Mouse (Mus musculus) left cerebral cortex, adult 9 months (tissue): ENCODE data around the gene Gipc1.

ENCODE experiments used
- DNase-seq, 2 experiments: peaks; one replicate each; pipeline ENCODE4 v3.0.0; 2022; ENCODE audit warnings: low spot score in 2 of 2

Gipc1 gene

GRCm38 (mm10) chr8:83652030-83652743 is at the start of gene Gipc1:
Gipc1 (plus strand) TSS chr8:83652677.
- DNase-seq, result peak; percentile 94 to 97

GRCm38 (mm10) chr8:83607661-83608397 is 44.6 kb upstream of the Gipc1 start, which contains the start of the genes Tecr and Dnajb1:
Tecr (minus strand) TSS chr8:83607971.
Dnajb1 (plus strand) TSS chr8:83608193.
- peak; percentile 99 for DNase-seq

- DNase-seq, result peak in 1 of 2 experiments; percentile 75
These were observed 44.1 kb upstream of the Gipc1 start for GRCm38 (mm10) chr8:83608398-83608829.

GRCm38 (mm10) chr8:83609086-83609485 is 43.4 kb upstream of the Gipc1 start:
- no peak for DNase-seq

GRCm38 (mm10) chr8:83609547-83610180 is 42.8 kb upstream of the Gipc1 start:
- DNase-seq, result no peak

GRCm38 (mm10) chr8:83611921-83612320 is 40.6 kb upstream of the Gipc1 start:
- no peak for DNase-seq

- no peak for DNase-seq
These were observed 38.8 kb upstream of the Gipc1 start for GRCm38 (mm10) chr8:83613695-83614094.

GRCm38 (mm10) chr8:83616625-83617024 is 35.9 kb upstream of the Gipc1 start:
- DNase-seq, result no peak

- peak in 1 of 2 experiments; percentile 56 for DNase-seq
These were observed 35.4 kb upstream of the Gipc1 start for GRCm38 (mm10) chr8:83617111-83617510.

GRCm38 (mm10) chr8:83618566-83618965 is 33.9 kb upstream of the Gipc1 start:
- DNase-seq, result no peak

GRCm38 (mm10) chr8:83619568-83620285 is 32.8 kb upstream of the Gipc1 start:
- no peak for DNase-seq

GRCm38 (mm10) chr8:83621691-83622388 is 30.6 kb upstream of the Gipc1 start:
- DNase-seq, result no peak

- peak in 1 of 2 experiments; percentile 95 for DNase-seq
These were observed 30.0 kb upstream of the Gipc1 start for GRCm38 (mm10) chr8:83622389-83622989.

GRCm38 (mm10) chr8:83623549-83623948 is 28.9 kb upstream of the Gipc1 start:
- DNase-seq, result no peak

- no peak for DNase-seq
These were observed 27.7 kb upstream of the Gipc1 start for GRCm38 (mm10) chr8:83624739-83625138.

GRCm38 (mm10) chr8:83625676-83626299 is 26.7 kb upstream of the Gipc1 start:
- DNase-seq, result no peak

GRCm38 (mm10) chr8:83632083-83632707 is 20.3 kb upstream of the Gipc1 start:
- no peak for DNase-seq

GRCm38 (mm10) chr8:83638856-83639255 is 13.6 kb upstream of the Gipc1 start:
- no peak for DNase-seq

- no peak for DNase-seq
These were observed 12.8 kb upstream of the Gipc1 start for GRCm38 (mm10) chr8:83639649-83640048.

- DNase-seq, result no peak
These were observed 5.0 kb upstream of the Gipc1 start for GRCm38 (mm10) chr8:83647511-83647910.
